Mouse (Mus musculus): Measurements from ENCODE around the gene Actn1. TPM values are rescaled to one million over a fixed set of nuclear protein-coding genes. Genes with fewer than 3 reads are reported as not detected.

The Actn1 gene
- polyA plus RNA-seq, 1 experiment, result 408 TPM

- no peak for TF ChIP-seq FLI1 (IDR thresholded peaks at IDR 0.05; ENCODE audit: low read length)
- TF ChIP-seq GATA1 (IDR thresholded peaks at IDR 0.05; ENCODE audit: borderline replicate concordance, low read length), result no peak
- Histone ChIP-seq H3K27me3 (replicated peaks) (peaks cover 28% of the 10 kb centered on the region), H3K4me3 (replicated peaks) (peak overlapping the region; percentile 99), H3K9me3 (no peaks in the 10 kb centered on the region), H3K36me3 (replicated peaks; ENCODE audit: low read length) (peaks cover 20% of the 10 kb centered on the region), H3K4me1 (peaks cover 55% of the 10 kb centered on the region)
Observed at GRCm38 (mm10) chr12:80259216-80260055, 735 bp downstream of the Actn1 start.

- Histone ChIP-seq H3K4me1 (peaks cover 62% of the 10 kb centered on the region), H3K4me3 (replicated peaks) (peak overlapping the region; percentile 99), H3K9me3 (no peaks in the 10 kb centered on the region), H3K36me3 (replicated peaks; ENCODE audit: low read length) (peaks cover 26% of the 10 kb centered on the region), H3K27me3 (replicated peaks) (peaks cover 28% of the 10 kb centered on the region)
- no peak for TF ChIP-seq GATA1 (IDR thresholded peaks at IDR 0.05; ENCODE audit: borderline replicate concordance, low read length)
- TF ChIP-seq FLI1 (IDR thresholded peaks at IDR 0.05; ENCODE audit: low read length), result no peak
Observed at GRCm38 (mm10) chr12:80258520-80259215, 1.5 kb downstream of the Actn1 start.

- TF ChIP-seq GATA1 (IDR thresholded peaks at IDR 0.05; ENCODE audit: borderline replicate concordance, low read length) (no peak), FLI1 (IDR thresholded peaks at IDR 0.05; ENCODE audit: low read length) (no peak)
- H3K4me3 ChIP-seq (replicated peaks), result no peak overlapping the region
- peaks cover 3% of the 10 kb centered on the region for H3K27me3 ChIP-seq (replicated peaks)
- peaks cover 44% of the 10 kb centered on the region for H3K36me3 ChIP-seq (replicated peaks; ENCODE audit: low read length)
- peaks cover 80% of the 10 kb centered on the region for H3K4me1 ChIP-seq
- no peaks in the 10 kb centered on the region for H3K9me3 ChIP-seq
Observed at GRCm38 (mm10) chr12:80251978-80252377, 8.2 kb downstream of the Actn1 start.

GRCm38 (mm10) chr12:80251554-80251953, 8.6 kb downstream of the Actn1 start:
- H3K9me3 ChIP-seq, result no peaks in the 10 kb centered on the region
- no peak for TF ChIP-seq GATA1 (IDR thresholded peaks at IDR 0.05; ENCODE audit: borderline replicate concordance, low read length)
- no peak for TF ChIP-seq FLI1 (IDR thresholded peaks at IDR 0.05; ENCODE audit: low read length)
- H3K4me3 ChIP-seq (replicated peaks), result no peak overlapping the region
- peaks cover 80% of the 10 kb centered on the region for H3K4me1 ChIP-seq
- H3K27me3 ChIP-seq (replicated peaks), result peaks cover 3% of the 10 kb centered on the region
- H3K36me3 ChIP-seq (replicated peaks; ENCODE audit: low read length), result peaks cover 44% of the 10 kb centered on the region

- no peak for TF ChIP-seq GATA1 (IDR thresholded peaks at IDR 0.05; ENCODE audit: borderline replicate concordance, low read length)
- TF ChIP-seq FLI1 (IDR thresholded peaks at IDR 0.05; ENCODE audit: low read length), result no peak
- H3K4me3 ChIP-seq (replicated peaks), result no peak overlapping the region
- H3K27me3 ChIP-seq (replicated peaks), result peaks cover 3% of the 10 kb centered on the region
Observed at GRCm38 (mm10) chr12:80249539-80249938, 10.6 kb downstream of the Actn1 start.

GRCm38 (mm10) chr12:80247067-80247466, 13.1 kb downstream of the Actn1 start:
- no peak for TF ChIP-seq GATA1 (IDR thresholded peaks at IDR 0.05; ENCODE audit: borderline replicate concordance, low read length)
- no peak for TF ChIP-seq FLI1 (IDR thresholded peaks at IDR 0.05; ENCODE audit: low read length)
- H3K4me1 ChIP-seq, result peaks cover 86% of the 10 kb centered on the region
- H3K27me3 ChIP-seq (replicated peaks), result peaks cover 3% of the 10 kb centered on the region
- no peaks in the 10 kb centered on the region for H3K9me3 ChIP-seq
- no peak overlapping the region for H3K4me3 ChIP-seq (replicated peaks)
- H3K36me3 ChIP-seq (replicated peaks; ENCODE audit: low read length), result peaks cover 55% of the 10 kb centered on the region

More at GRCm38 (mm10) chr12:80249539-80249938, 10.6 kb downstream of the Actn1 start:
- Histone ChIP-seq H3K36me3 (replicated peaks; ENCODE audit: low read length) (peaks cover 42% of the 10 kb centered on the region), H3K9me3 (no peaks in the 10 kb centered on the region), H3K4me1 (peaks cover 83% of the 10 kb centered on the region)

- TF ChIP-seq GATA1 (IDR thresholded peaks at IDR 0.05; ENCODE audit: borderline replicate concordance, low read length) (no peak), FLI1 (IDR thresholded peaks at IDR 0.05; ENCODE audit: low read length) (no peak)
- no peaks in the 10 kb centered on the region for H3K27me3 ChIP-seq (replicated peaks)
- peaks cover 81% of the 10 kb centered on the region for H3K4me1 ChIP-seq
- H3K9me3 ChIP-seq, result no peaks in the 10 kb centered on the region
- H3K36me3 ChIP-seq (replicated peaks; ENCODE audit: low read length), result peaks cover 57% of the 10 kb centered on the region
- H3K4me3 ChIP-seq (replicated peaks), result no peak overlapping the region
Observed at GRCm38 (mm10) chr12:80246505-80246904, 13.7 kb downstream of the Actn1 start.

GRCm38 (mm10) chr12:80244755-80245154, 15.4 kb downstream of the Actn1 start:
- H3K9me3 ChIP-seq, result no peaks in the 10 kb centered on the region
- peaks cover 59% of the 10 kb centered on the region for H3K36me3 ChIP-seq (replicated peaks; ENCODE audit: low read length)
- H3K27me3 ChIP-seq (replicated peaks), result no peaks in the 10 kb centered on the region
- H3K4me1 ChIP-seq, result peaks cover 80% of the 10 kb centered on the region
- TF ChIP-seq GATA1 (IDR thresholded peaks at IDR 0.05; ENCODE audit: borderline replicate concordance, low read length), result no peak
- no peak for TF ChIP-seq FLI1 (IDR thresholded peaks at IDR 0.05; ENCODE audit: low read length)
- H3K4me3 ChIP-seq (replicated peaks), result no peak overlapping the region

GRCm38 (mm10) chr12:80244127-80244526, 16.0 kb downstream of the Actn1 start:
- no peaks in the 10 kb centered on the region for H3K27me3 ChIP-seq (replicated peaks)
- H3K4me1 ChIP-seq, result peaks cover 83% of the 10 kb centered on the region
- TF ChIP-seq GATA1 (IDR thresholded peaks at IDR 0.05; ENCODE audit: borderline replicate concordance, low read length) (no peak), FLI1 (IDR thresholded peaks at IDR 0.05; ENCODE audit: low read length) (no peak)
- no peaks in the 10 kb centered on the region for H3K9me3 ChIP-seq
- no peak overlapping the region for H3K4me3 ChIP-seq (replicated peaks)
- H3K36me3 ChIP-seq (replicated peaks; ENCODE audit: low read length), result peaks cover 62% of the 10 kb centered on the region

GRCm38 (mm10) chr12:80243335-80243734, 16.8 kb downstream of the Actn1 start:
- no peak overlapping the region for H3K4me3 ChIP-seq (replicated peaks)
- H3K4me1 ChIP-seq, result peaks cover 85% of the 10 kb centered on the region
- H3K9me3 ChIP-seq, result no peaks in the 10 kb centered on the region
- peaks cover 61% of the 10 kb centered on the region for H3K36me3 ChIP-seq (replicated peaks; ENCODE audit: low read length)
- H3K27me3 ChIP-seq (replicated peaks), result no peaks in the 10 kb centered on the region
- TF ChIP-seq GATA1 (IDR thresholded peaks at IDR 0.05; ENCODE audit: borderline replicate concordance, low read length), result no peak
- no peak for TF ChIP-seq FLI1 (IDR thresholded peaks at IDR 0.05; ENCODE audit: low read length)
